Mouse (Mus musculus) C2C12 (cell line): ENCODE data around the gene Kdm1a.

Experiments used
- CEBPB ChIP-seq: IDR thresholded peaks from one replicate; pipeline ENCODE4 v1.6.1; 2011; ENCODE audit warnings: low read depth, mild to moderate bottlenecking, control low read depth, moderate library complexity
- CTCF ChIP-seq: IDR thresholded peaks from one replicate; pipeline ENCODE4 v1.5.1; 2011; ENCODE audit not compliant: control insufficient read depth, insufficient read depth, insufficient read length
- FOSL1 ChIP-seq: IDR thresholded peaks from one replicate; pipeline ENCODE4 v1.8.0; 2011; ENCODE audit warnings: mild to moderate bottlenecking, low read length; ENCODE audit not compliant: poor library complexity, insufficient read depth, severe bottlenecking
- MAX ChIP-seq: IDR thresholded peaks from one replicate; pipeline ENCODE4 v1.6.1; 2011; ENCODE audit warnings: mild to moderate bottlenecking, control low read depth
- MYOD1 ChIP-seq: IDR thresholded peaks from one replicate; pipeline ENCODE4 v1.6.1; 2011; ENCODE audit warnings: low read depth; ENCODE audit not compliant: control insufficient read depth, insufficient read length
- MYOG ChIP-seq: IDR thresholded peaks from one replicate; pipeline ENCODE4 v1.6.1; 2011; ENCODE audit not compliant: control insufficient read depth, insufficient read length; ENCODE audit errors: extremely low read depth
- USF1 ChIP-seq: IDR thresholded peaks from one replicate; pipeline ENCODE4 v1.6.1; 2011; ENCODE audit warnings: low read depth, mild to moderate bottlenecking, control low read depth, moderate library complexity

DNA sequence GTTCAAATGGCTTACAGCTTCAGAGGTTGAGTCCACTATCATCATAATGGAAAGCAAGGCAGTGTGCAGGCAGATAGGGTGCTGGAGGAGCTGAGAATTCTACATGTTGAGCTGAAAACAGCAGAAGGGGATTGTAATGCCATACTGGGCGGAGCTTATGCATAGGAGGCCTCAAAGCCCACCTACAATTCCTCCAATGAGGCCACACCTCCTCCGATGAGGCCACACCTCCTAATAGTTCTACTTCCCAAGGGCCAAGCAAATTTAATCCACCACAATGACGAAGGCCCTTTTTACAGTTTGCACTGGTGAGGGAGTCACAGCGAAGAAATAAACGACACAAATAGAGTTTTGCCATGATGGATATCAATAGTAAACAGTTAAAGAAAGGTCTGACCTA, 34.0 kb upstream of the Kdm1a start:
- TF ChIP-seq USF1 = no peak
- TF ChIP-seq CTCF = no peak
- TF ChIP-seq CEBPB = no peak
- TF ChIP-seq MAX = no peak
- no peak for TF ChIP-seq MYOD1
- no peak for TF ChIP-seq MYOG
- TF ChIP-seq FOSL1 = no peak
